Mouse (Mus musculus): ENCODE measurements around the gene Gstp2. TPM values are rescaled to one million over a fixed set of nuclear protein-coding genes. Genes with fewer than 3 reads are reported as not detected.

Gene Gstp2
- total and polyA plus RNA-seq, 2 experiments = 7.9 to 9.2 TPM

DNA sequence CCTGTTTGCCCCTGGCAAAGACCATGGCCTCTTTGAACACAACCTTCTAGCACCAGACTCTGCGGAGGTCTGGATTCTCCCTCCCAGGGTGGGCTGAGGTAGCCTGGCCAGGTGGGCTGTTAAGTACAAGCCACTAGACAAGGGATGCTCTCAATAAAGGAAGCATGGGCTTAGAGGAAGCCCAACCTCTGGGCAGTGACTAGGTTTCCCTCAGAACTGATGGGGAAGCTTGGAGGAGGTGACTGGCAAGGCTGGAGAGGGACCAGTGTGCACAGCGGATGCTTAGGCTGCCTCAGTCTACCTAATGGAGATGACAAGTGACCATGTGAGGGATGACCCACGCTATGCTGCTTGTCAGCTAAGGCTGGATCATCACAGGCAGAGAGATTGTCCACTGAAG, 53.9 kb downstream of the Gstp2 start:
- H3K36me3 ChIP-seq (ENCODE audit: control insufficient read depth, insufficient read depth, low read length) = peaks cover 3% of the 10 kb centered on the region; the same call in 1 of the 2 replicates
- 82% methylated on average over 3 of the region's 3 CpGs for WGBS
- no peak for DNase-seq (ENCODE audit: extremely low read depth, low read depth, low spot score)

DNA sequence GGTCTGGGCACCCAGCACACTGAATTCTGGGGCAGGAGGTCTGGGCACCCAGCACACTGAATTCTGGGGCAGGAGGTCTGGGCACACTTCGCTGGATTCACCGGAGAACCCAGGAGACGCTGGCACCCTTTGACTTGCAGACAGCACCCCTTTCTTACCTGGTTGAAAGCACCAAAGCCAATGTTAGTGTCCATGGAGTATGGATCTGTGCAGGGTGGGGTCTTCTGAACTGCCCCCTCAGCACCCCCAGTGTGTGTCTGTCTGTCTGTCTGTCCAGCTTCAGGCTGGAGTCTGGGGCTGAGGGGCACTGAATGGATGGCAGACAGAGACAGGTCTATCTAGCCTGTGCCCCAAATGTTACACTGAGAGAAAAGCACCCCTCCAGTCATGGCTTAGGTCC, 54.3 kb downstream of the Gstp2 start:
- Histone ChIP-seq H3K36me3 (ENCODE audit: control insufficient read depth, insufficient read depth, low read length) (peaks cover 3% of the 10 kb centered on the region; the same call in 1 of the 2 replicates), H3K4me3 (ENCODE audit: insufficient read depth, low read depth, low read length) (no peak overlapping the region), H3K79me2 (ENCODE audit: control insufficient read depth, insufficient read depth, low read length) (no peaks in the 10 kb centered on the region), H3K4me1 (ENCODE audit: control insufficient read depth, insufficient read depth, low read length) (peaks cover 9% of the 10 kb centered on the region), H3K27ac (replicated peaks; ENCODE audit: insufficient read depth, low read depth, low read length) (no peak overlapping the region), H3K9ac (ENCODE audit: low read depth, low read length) (no peak overlapping the region), H3K27me3 (ENCODE audit: control insufficient read depth, insufficient read depth, low read length) (no peaks in the 10 kb centered on the region)
- DNase-seq (ENCODE audit: extremely low read depth, low read depth, low spot score) = no peak
- WGBS = 94% methylated on average over 3 of the region's 3 CpGs
- TF ChIP-seq CTCF (IDR thresholded peaks at IDR 0.05; ENCODE audit: low read depth, low read length) = no peak
- TF ChIP-seq POLR2A (IDR thresholded peaks at IDR 0.05; ENCODE audit: extremely low read depth, insufficient read depth, low read length) = no peak

More for the DNA sequence above, 53.9 kb downstream of the Gstp2 start:
- H3K4me1 ChIP-seq (ENCODE audit: control insufficient read depth, insufficient read depth, low read length) = peaks cover 7% of the 10 kb centered on the region
- no peak for TF ChIP-seq POLR2A (IDR thresholded peaks at IDR 0.05; ENCODE audit: extremely low read depth, insufficient read depth, low read length)
- TF ChIP-seq CTCF (IDR thresholded peaks at IDR 0.05; ENCODE audit: low read depth, low read length) = no peak
- H3K27ac ChIP-seq (replicated peaks; ENCODE audit: insufficient read depth, low read depth, low read length) = no peak overlapping the region
- no peak overlapping the region for H3K4me3 ChIP-seq (ENCODE audit: insufficient read depth, low read depth, low read length)
- no peaks in the 10 kb centered on the region for H3K27me3 ChIP-seq (ENCODE audit: control insufficient read depth, insufficient read depth, low read length)
- no peak overlapping the region for H3K9ac ChIP-seq (ENCODE audit: low read depth, low read length)
- H3K79me2 ChIP-seq (ENCODE audit: control insufficient read depth, insufficient read depth, low read length) = no peaks in the 10 kb centered on the region

GRCm38 (mm10) chr19:3990804-3991203, 55.0 kb downstream of the Gstp2 start:
- TF ChIP-seq CTCF (IDR thresholded peaks at IDR 0.05; ENCODE audit: low read depth, low read length) = no peak
- TF ChIP-seq POLR2A (IDR thresholded peaks at IDR 0.05; ENCODE audit: extremely low read depth, insufficient read depth, low read length) = no peak
- H3K27ac ChIP-seq (replicated peaks; ENCODE audit: insufficient read depth, low read depth, low read length) = no peak overlapping the region
- no peaks in the 10 kb centered on the region for H3K27me3 ChIP-seq (ENCODE audit: control insufficient read depth, insufficient read depth, low read length)
- H3K4me1 ChIP-seq (ENCODE audit: control insufficient read depth, insufficient read depth, low read length) = peaks cover 13% of the 10 kb centered on the region
- DNase-seq (ENCODE audit: extremely low read depth, low read depth, low spot score) = no peak
- H3K4me3 ChIP-seq (ENCODE audit: insufficient read depth, low read depth, low read length) = no peak overlapping the region
- WGBS = 78% methylated on average over 6 of the region's 6 CpGs
- H3K79me2 ChIP-seq (ENCODE audit: control insufficient read depth, insufficient read depth, low read length) = no peaks in the 10 kb centered on the region
- H3K9ac ChIP-seq (ENCODE audit: low read depth, low read length) = no peak overlapping the region
- peaks cover 3% of the 10 kb centered on the region; the same call in 1 of the 2 replicates for H3K36me3 ChIP-seq (ENCODE audit: control insufficient read depth, insufficient read depth, low read length)

Other genes with a start within 250 kb of the Gstp2 start
Only the 30 nearest of the 33 such genes appear.
- gene Tcirg1, start 138.9 kb downstream of the Gstp2 start, total RNA-seq (2014; rRNA removed) = 34.3 and 35.6 TPM in 2 replicates
- 76.3 and 123 TPM in 2 replicates for gene Tcirg1, start 138.9 kb downstream of the Gstp2 start, polyA plus RNA-seq (2012; rRNA removed)
- 197 and 213 TPM in 2 replicates for gene Ndufs8, start 133.2 kb downstream of the Gstp2 start, total RNA-seq (2014; rRNA removed)
- 266 and 295 TPM in 2 replicates for gene Ndufs8, start 133.2 kb downstream of the Gstp2 start, polyA plus RNA-seq (2012; rRNA removed)
- 2.9 and 3.3 TPM in 2 replicates for gene Aldh3b1, start 116.2 kb downstream of the Gstp2 start, total RNA-seq (2014; rRNA removed)
- 1.9 and 4.0 TPM in 2 replicates for gene Aldh3b1, start 116.2 kb downstream of the Gstp2 start, polyA plus RNA-seq (2012; rRNA removed)
- 41.1 and 41.5 TPM in 2 replicates for gene Unc93b1, start 110.8 kb downstream of the Gstp2 start, total RNA-seq (2014; rRNA removed)
- 68.9 and 102 TPM in 2 replicates for gene Unc93b1, start 110.8 kb downstream of the Gstp2 start, polyA plus RNA-seq (2012; rRNA removed)
- 0.74 and 1.7 TPM in 2 replicates for gene Aldh3b3, start 87.4 kb downstream of the Gstp2 start, total RNA-seq (2014; rRNA removed)
- 6.4 and 7.7 TPM in 2 replicates for gene Aldh3b3, start 87.4 kb downstream of the Gstp2 start, polyA plus RNA-seq (2012; rRNA removed)
- not detected in 2 replicates for gene Aldh3b2, start 73.7 kb downstream of the Gstp2 start, total RNA-seq (2014; rRNA removed)
- 0.16 and 0.48 TPM in 2 replicates for gene Aldh3b2, start 73.7 kb downstream of the Gstp2 start, polyA plus RNA-seq (2012; rRNA removed)
- 44.3 and 49.8 TPM in 2 replicates for gene Acy3, start 59.5 kb downstream of the Gstp2 start, total RNA-seq (2014; rRNA removed)
- 232 and 326 TPM in 2 replicates for gene Acy3, start 59.5 kb downstream of the Gstp2 start, polyA plus RNA-seq (2012; rRNA removed)
- not detected in 2 replicates for gene Tbx10, start 53.3 kb downstream of the Gstp2 start, total RNA-seq (2014; rRNA removed)
- not detected in 2 replicates for gene Tbx10, start 53.3 kb downstream of the Gstp2 start, polyA plus RNA-seq (2012; rRNA removed)
- gene Nudt8, start 45.4 kb downstream of the Gstp2 start, total RNA-seq (2014; rRNA removed) = 30.1 and 36.0 TPM in 2 replicates
- gene Nudt8, start 45.4 kb downstream of the Gstp2 start, polyA plus RNA-seq (2012; rRNA removed) = 13.4 and 18.5 TPM in 2 replicates
- gene Gm49405, start 45.4 kb downstream of the Gstp2 start, total RNA-seq (2014; rRNA removed) = 0.54 and 0.92 TPM in 2 replicates
- gene Gm49405, start 45.4 kb downstream of the Gstp2 start, polyA plus RNA-seq (2012; rRNA removed) = 0.72 and 1.1 TPM in 2 replicates
- 0.74 and 0.87 TPM in 2 replicates for gene Doc2g, start 42.7 kb downstream of the Gstp2 start, total RNA-seq (2014; rRNA removed)
- 2.3 and 4.9 TPM in 2 replicates for gene Doc2g, start 42.7 kb downstream of the Gstp2 start, polyA plus RNA-seq (2012; rRNA removed)
- 189 and 197 TPM in 2 replicates for gene Ndufv1, start 33.2 kb downstream of the Gstp2 start, total RNA-seq (2014; rRNA removed)
- 239 and 251 TPM in 2 replicates for gene Ndufv1, start 33.2 kb downstream of the Gstp2 start, polyA plus RNA-seq (2012; rRNA removed)
- gene Gstp1, start 8.0 kb downstream of the Gstp2 start, total RNA-seq (2014; rRNA removed) = 456 and 810 TPM in 2 replicates
- gene Gstp1, start 8.0 kb downstream of the Gstp2 start, polyA plus RNA-seq (2012; rRNA removed) = 965 and 1,374 TPM in 2 replicates
- gene Gstp3, start 13.5 kb upstream of the Gstp2 start, total RNA-seq (2014; rRNA removed) = 21.5 and 28.1 TPM in 2 replicates
- 54.3 and 66.1 TPM in 2 replicates for gene Gstp3, start 13.5 kb upstream of the Gstp2 start, polyA plus RNA-seq (2012; rRNA removed)
- gene Cabp2, start 35.6 kb upstream of the Gstp2 start, total RNA-seq (2014; rRNA removed) = 0.13 and 0.37 TPM in 2 replicates
- 0.27 and 0.70 TPM in 2 replicates for gene Cabp2, start 35.6 kb upstream of the Gstp2 start, polyA plus RNA-seq (2012; rRNA removed)
- gene Cdk2ap2, start 51.2 kb upstream of the Gstp2 start, total RNA-seq (2014; rRNA removed) = 33.9 and 44.0 TPM in 2 replicates
- 185 and 198 TPM in 2 replicates for gene Cdk2ap2, start 51.2 kb upstream of the Gstp2 start, polyA plus RNA-seq (2012; rRNA removed)
- 1.7 and 4.9 TPM in 2 replicates for gene Pitpnm1, start 54.0 kb upstream of the Gstp2 start, total RNA-seq (2014; rRNA removed)
- gene Pitpnm1, start 54.0 kb upstream of the Gstp2 start, polyA plus RNA-seq (2012; rRNA removed) = 8.1 and 14.2 TPM in 2 replicates
- 16.5 and 20.1 TPM in 2 replicates for gene Aip, start 79.8 kb upstream of the Gstp2 start, total RNA-seq (2014; rRNA removed)
- 30.0 and 33.5 TPM in 2 replicates for gene Aip, start 79.8 kb upstream of the Gstp2 start, polyA plus RNA-seq (2012; rRNA removed)
- gene Gpr152, start 93.8 kb upstream of the Gstp2 start, total RNA-seq (2014; rRNA removed) = not detected in 2 replicates
- 0.02 TPM in 2 replicates for gene Gpr152, start 93.8 kb upstream of the Gstp2 start, polyA plus RNA-seq (2012; rRNA removed)
- 0.37 TPM in 1 of 2 replicates, not detected in the other for gene Cabp4, start 98.0 kb upstream of the Gstp2 start, total RNA-seq (2014; rRNA removed)
- not detected in 2 replicates for gene Cabp4, start 98.0 kb upstream of the Gstp2 start, polyA plus RNA-seq (2012; rRNA removed)
- 66.1 and 72.6 TPM in 2 replicates for gene Coro1b, start 102.6 kb upstream of the Gstp2 start, total RNA-seq (2014; rRNA removed)
- gene Coro1b, start 102.6 kb upstream of the Gstp2 start, polyA plus RNA-seq (2012; rRNA removed) = 109 and 114 TPM in 2 replicates
- 1.7 and 4.1 TPM in 2 replicates for gene Ptprcap, start 107.6 kb upstream of the Gstp2 start, total RNA-seq (2014; rRNA removed)
- 6.9 and 8.2 TPM in 2 replicates for gene Ptprcap, start 107.6 kb upstream of the Gstp2 start, polyA plus RNA-seq (2012; rRNA removed)
- 7.2 and 7.4 TPM in 2 replicates for gene Rps6kb2, start 117.3 kb upstream of the Gstp2 start, total RNA-seq (2014; rRNA removed)
- gene Rps6kb2, start 117.3 kb upstream of the Gstp2 start, polyA plus RNA-seq (2012; rRNA removed) = 28.3 and 31.6 TPM in 2 replicates
- gene Carns1, start 129.5 kb upstream of the Gstp2 start, total RNA-seq (2014; rRNA removed) = 0.40 and 0.65 TPM in 2 replicates
- 1.8 and 1.9 TPM in 2 replicates for gene Carns1, start 129.5 kb upstream of the Gstp2 start, polyA plus RNA-seq (2012; rRNA removed)
- 0.46 and 1.4 TPM in 2 replicates for gene Tbc1d10c, start 145.3 kb upstream of the Gstp2 start, total RNA-seq (2014; rRNA removed)
- 1.7 and 2.2 TPM in 2 replicates for gene Tbc1d10c, start 145.3 kb upstream of the Gstp2 start, polyA plus RNA-seq (2012; rRNA removed)
- 170 TPM in 2 replicates for gene Ppp1ca, start 146.0 kb upstream of the Gstp2 start, total RNA-seq (2014; rRNA removed)
- gene Ppp1ca, start 146.0 kb upstream of the Gstp2 start, polyA plus RNA-seq (2012; rRNA removed) = 399 and 571 TPM in 2 replicates
- 0.74 and 1.3 TPM in 2 replicates for gene Rad9a, start 155.6 kb upstream of the Gstp2 start, total RNA-seq (2014; rRNA removed)
- 7.0 and 7.5 TPM in 2 replicates for gene Rad9a, start 155.6 kb upstream of the Gstp2 start, polyA plus RNA-seq (2012; rRNA removed)
- 0.27 and 0.28 TPM in 2 replicates for gene Clcf1, start 168.2 kb upstream of the Gstp2 start, total RNA-seq (2014; rRNA removed)
- 0.87 and 3.8 TPM in 2 replicates for gene Clcf1, start 168.2 kb upstream of the Gstp2 start, polyA plus RNA-seq (2012; rRNA removed)
- not detected in 2 replicates for gene AC109138.7, start 168.3 kb upstream of the Gstp2 start, total RNA-seq (2014; rRNA removed)
- gene AC109138.7, start 168.3 kb upstream of the Gstp2 start, polyA plus RNA-seq (2012; rRNA removed) = not detected in 2 replicates
- 27.2 and 27.3 TPM in 2 replicates for gene Pold4, start 185.9 kb upstream of the Gstp2 start, total RNA-seq (2014; rRNA removed)
- gene Pold4, start 185.9 kb upstream of the Gstp2 start, polyA plus RNA-seq (2012; rRNA removed) = 60.4 and 63.8 TPM in 2 replicates

Measured in liver, adult 2 months (tissue).